Mouse (Mus musculus): ENCODE data around the gene Sirt7.
"Not testable (repeated sequence)": the region's sequence is repeated elsewhere in the genome, so short reads cannot be mapped to it uniquely, and the experiment has no call there.

Sirt7 gene

GRCm38 (mm10) chr11:120617519-120618112 is 7.4 kb downstream of the Sirt7 start, which contains the start of gene Pcyt2:
Gene Pcyt2 (minus strand): TSS chr11:120617936.
- peak; percentile 91 for DNase-seq (ENCODE audit: low spot score)

- DNase-seq (ENCODE audit: low spot score) = no peak
Measured at GRCm38 (mm10) chr11:120616617-120617294, 8.3 kb downstream of the Sirt7 start.

GRCm38 (mm10) chr11:120615606-120616203 is 9.3 kb downstream of the Sirt7 start:
- no peak for DNase-seq (ENCODE audit: low spot score)

GRCm38 (mm10) chr11:120615167-120615566 is 9.9 kb downstream of the Sirt7 start:
- DNase-seq (ENCODE audit: low spot score) = no peak

- no peak for DNase-seq (ENCODE audit: low spot score)
Measured at GRCm38 (mm10) chr11:120613976-120614375, 11.1 kb downstream of the Sirt7 start.

GRCm38 (mm10) chr11:120613481-120613972 is 11.5 kb downstream of the Sirt7 start:
- no peak for DNase-seq (ENCODE audit: low spot score)

- DNase-seq (ENCODE audit: low spot score) = no peak
Measured at GRCm38 (mm10) chr11:120612763-120613162, 12.3 kb downstream of the Sirt7 start.

GRCm38 (mm10) chr11:120610477-120611046 is 14.5 kb downstream of the Sirt7 start:
- DNase-seq (ENCODE audit: low spot score) = no peak

- DNase-seq (ENCODE audit: low spot score) = no peak
Measured at GRCm38 (mm10) chr11:120609250-120609649, 15.8 kb downstream of the Sirt7 start.

GRCm38 (mm10) chr11:120608241-120609034 is 16.6 kb downstream of the Sirt7 start, which contains the start of gene Npb:
Gene Npb (plus strand): TSS chr11:120608477.
- no peak for DNase-seq (ENCODE audit: low spot score)

GRCm38 (mm10) chr11:120606764-120607163 is 18.3 kb downstream of the Sirt7 start:
- DNase-seq (ENCODE audit: low spot score) = no peak

- no peak for DNase-seq (ENCODE audit: low spot score)
Measured at GRCm38 (mm10) chr11:120605667-120606066, 19.4 kb downstream of the Sirt7 start.

GRCm38 (mm10) chr11:120603545-120603944 is 21.5 kb downstream of the Sirt7 start:
- DNase-seq (ENCODE audit: low spot score) = no peak

- DNase-seq (ENCODE audit: low spot score) = no peak
Measured at GRCm38 (mm10) chr11:120600716-120601115, 24.3 kb downstream of the Sirt7 start.

GRCm38 (mm10) chr11:120598990-120599549 is 26.0 kb downstream of the Sirt7 start:
- no peak for DNase-seq (ENCODE audit: low spot score)

- peak; percentile 93 for DNase-seq (ENCODE audit: low spot score)
Measured at GRCm38 (mm10) chr11:120598283-120598989, 26.6 kb downstream of the Sirt7 start, which contains the start of the genes Alyref and Anapc11. Gene Alyref (minus strand): TSS chr11:120598365. Gene Anapc11 (plus strand): TSS chr11:120598421.

GRCm38 (mm10) chr11:120597240-120598235 is 27.5 kb downstream of the Sirt7 start:
- peak; percentile 61 for DNase-seq (ENCODE audit: low spot score)

GRCm38 (mm10) chr11:120588531-120588930 is 36.5 kb downstream of the Sirt7 start:
- no peak for DNase-seq (ENCODE audit: low spot score)

- DNase-seq (ENCODE audit: low spot score) = no peak
Measured at GRCm38 (mm10) chr11:120583937-120584336, 41.1 kb downstream of the Sirt7 start.

GRCm38 (mm10) chr11:120582982-120583293 is 42.1 kb downstream of the Sirt7 start:
- not testable (repeated sequence) for DNase-seq (ENCODE audit: low spot score)

All from testis, postnatal 14 days (tissue).